Mouse (Mus musculus) C2C12 (cell line): ENCODE data around the gene Gdi2. TPM values are rescaled to one million over a fixed set of nuclear protein-coding genes. Genes with fewer than 3 reads are reported as not detected.
"Not testable (repeated sequence)": the region's sequence is repeated elsewhere in the genome, so short reads cannot be mapped to it uniquely, and the experiment has no call there.

Source experiments
- H3K27me3 ChIP-seq: one replicate; pipeline ENCODE4 v1.6.1; 2011; ENCODE audit not compliant: control insufficient read depth, insufficient read depth, insufficient read length
- H3K36me3 ChIP-seq: one replicate; pipeline ENCODE4 v1.6.1; 2011; ENCODE audit not compliant: control insufficient read depth, insufficient read depth
- H3K4me3 ChIP-seq: one replicate; pipeline ENCODE4 v1.5.1; 2011; ENCODE audit warnings: mild to moderate bottlenecking, control low read depth; ENCODE audit not compliant: poor library complexity, insufficient read depth, severe bottlenecking
- H3K79me2 ChIP-seq: one replicate; pipeline ENCODE4 v1.6.1; 2011; ENCODE audit not compliant: control insufficient read depth, insufficient read depth
- H3K79me3 ChIP-seq: one replicate; pipeline ENCODE4 v1.6.1; 2011; ENCODE audit warnings: low read depth, control low read depth
- H3ac ChIP-seq: one replicate; pipeline ENCODE3; 2011; ENCODE audit warnings: low read depth; ENCODE audit not compliant: control insufficient read depth, insufficient read length
- CEBPB ChIP-seq: IDR thresholded peaks from one replicate; pipeline ENCODE4 v1.6.1; 2011; ENCODE audit warnings: low read depth, mild to moderate bottlenecking, control low read depth, moderate library complexity
- CTCF ChIP-seq: IDR thresholded peaks from one replicate; pipeline ENCODE4 v1.5.1; 2011; ENCODE audit not compliant: control insufficient read depth, insufficient read depth, insufficient read length
- FOSL1 ChIP-seq: IDR thresholded peaks from one replicate; pipeline ENCODE4 v1.8.0; 2011; ENCODE audit warnings: mild to moderate bottlenecking, low read length; ENCODE audit not compliant: poor library complexity, insufficient read depth, severe bottlenecking
- MAX ChIP-seq: IDR thresholded peaks from one replicate; pipeline ENCODE4 v1.6.1; 2011; ENCODE audit warnings: mild to moderate bottlenecking, control low read depth
- MYOD1 ChIP-seq: IDR thresholded peaks from one replicate; pipeline ENCODE4 v1.6.1; 2011; ENCODE audit warnings: low read depth; ENCODE audit not compliant: control insufficient read depth, insufficient read length
- MYOG ChIP-seq: IDR thresholded peaks from one replicate; pipeline ENCODE4 v1.6.1; 2011; ENCODE audit not compliant: control insufficient read depth, insufficient read length; ENCODE audit errors: extremely low read depth
- USF1 ChIP-seq: IDR thresholded peaks from one replicate; pipeline ENCODE4 v1.6.1; 2011; ENCODE audit warnings: low read depth, mild to moderate bottlenecking, control low read depth, moderate library complexity
- polyA plus RNA-seq: library from polyadenylated mRNA; unstranded; fragments of >200 nt; fragmentation: generic; extraction: Trizol; gene quantifications from one replicate; pipeline ENCODE4 v1.2.1, GENCODE M21; 2012; ENCODE audit warnings: missing spikeins

Gene Gdi2
- polyA plus RNA-seq, 1 experiment, result 283 TPM

GRCm38 (mm10) chr13:3523946-3524345 lies 13.9 kb upstream of the Gdi2 start:
- TF ChIP-seq USF1 (no peak), MYOD1 (no peak), MYOG (no peak), MAX (no peak), FOSL1 (no peak), CEBPB (no peak), CTCF (no peak)

GRCm38 (mm10) chr13:3525611-3526051 lies 12.2 kb upstream of the Gdi2 start:
- H3ac ChIP-seq, result no peak overlapping the region
- H3K4me3 ChIP-seq, result no peak overlapping the region
- no peaks in the 10 kb centered on the region for H3K27me3 ChIP-seq
- no peak for TF ChIP-seq CEBPB
- no peak for TF ChIP-seq MYOD1
- no peaks in the 10 kb centered on the region for H3K36me3 ChIP-seq
- no peaks in the 10 kb centered on the region for H3K79me3 ChIP-seq
- H3K79me2 ChIP-seq, result no peaks in the 10 kb centered on the region

More at GRCm38 (mm10) chr13:3523946-3524345, 13.9 kb upstream of the Gdi2 start:
- H3K4me3 ChIP-seq, result no peak overlapping the region
- H3ac ChIP-seq, result no peak overlapping the region
- H3K36me3 ChIP-seq, result no peaks in the 10 kb centered on the region
- H3K27me3 ChIP-seq, result no peaks in the 10 kb centered on the region
- H3K79me2 ChIP-seq, result no peaks in the 10 kb centered on the region
- no peaks in the 10 kb centered on the region for H3K79me3 ChIP-seq

GRCm38 (mm10) chr13:3526328-3526727 lies 11.5 kb upstream of the Gdi2 start:
- no peak overlapping the region for H3K4me3 ChIP-seq
- no peak for TF ChIP-seq MYOG
- TF ChIP-seq MYOD1, result no peak
- TF ChIP-seq CTCF, result no peak
- no peak for TF ChIP-seq CEBPB
- no peak for TF ChIP-seq USF1
- no peak for TF ChIP-seq FOSL1
- TF ChIP-seq MAX, result no peak
- no peaks in the 10 kb centered on the region for H3K27me3 ChIP-seq
- no peaks in the 10 kb centered on the region for H3K79me2 ChIP-seq
- no peaks in the 10 kb centered on the region for H3K79me3 ChIP-seq
- H3ac ChIP-seq, result no peak overlapping the region
- H3K36me3 ChIP-seq, result no peaks in the 10 kb centered on the region

GRCm38 (mm10) chr13:3530451-3530850 lies 7.4 kb upstream of the Gdi2 start:
- Histone ChIP-seq H3K4me3 (no peak overlapping the region), H3ac (no peak overlapping the region), H3K79me2 (no peaks in the 10 kb centered on the region), H3K79me3 (no peaks in the 10 kb centered on the region), H3K36me3 (no peaks in the 10 kb centered on the region), H3K27me3 (no peaks in the 10 kb centered on the region)
- TF ChIP-seq MYOG (no peak), CTCF (no peak)

- H3K79me3 ChIP-seq, H3K27me3 ChIP-seq, H3K36me3 ChIP-seq, H3ac ChIP-seq, H3K4me3 ChIP-seq, H3K79me2 ChIP-seq: not testable (repeated sequence)
Observed at GRCm38 (mm10) chr13:3531176-3531575, 6.7 kb upstream of the Gdi2 start.

- H3K79me3 ChIP-seq, result no peaks in the 10 kb centered on the region
- no peaks in the 10 kb centered on the region for H3K27me3 ChIP-seq
- H3ac ChIP-seq, result no peak overlapping the region
- H3K79me2 ChIP-seq, result no peaks in the 10 kb centered on the region
- no peaks in the 10 kb centered on the region for H3K36me3 ChIP-seq
- TF ChIP-seq FOSL1 (no peak), USF1 (no peak), MAX (no peak), MYOD1 (no peak), CEBPB (no peak), CTCF (no peak), MYOG (no peak)
- H3K4me3 ChIP-seq, result no peak overlapping the region
Observed at GRCm38 (mm10) chr13:3531692-3532320, 6.1 kb upstream of the Gdi2 start.

- Histone ChIP-seq H3K79me3 (peaks cover 2% of the 10 kb centered on the region), H3K36me3 (no peaks in the 10 kb centered on the region), H3ac (no peak overlapping the region), H3K79me2 (no peaks in the 10 kb centered on the region), H3K27me3 (no peaks in the 10 kb centered on the region), H3K4me3 (no peak overlapping the region)
- TF ChIP-seq USF1, result no peak
Observed at GRCm38 (mm10) chr13:3532451-3532850, 5.4 kb upstream of the Gdi2 start.
